Mouse (Mus musculus) kidney, postnatal 14 days (tissue): ENCODE results near the gene Rab8a.
"Not testable (repeated sequence)": the region's sequence is repeated elsewhere in the genome, so short reads cannot be mapped to it uniquely, and the experiment has no call there.

Experiments
- DNase-seq: peaks from one replicate; pipeline ENCODE4 v3.0.0; 2022; ENCODE audit warnings: mixed read lengths

Gene Rab8a

GRCm38 (mm10) chr8:72160707-72161697 lies at the start of gene Rab8a:
Gene Rab8a (plus strand): TSS chr8:72161200.
- DNase-seq, result peak; percentile 100

GRCm38 (mm10) chr8:72112486-72112885 lies 48.5 kb upstream of the Rab8a start:
- DNase-seq, result no peak

- no peak for DNase-seq
These were observed 45.8 kb upstream of the Rab8a start for GRCm38 (mm10) chr8:72115202-72115601.

GRCm38 (mm10) chr8:72118616-72119015 lies 42.4 kb upstream of the Rab8a start:
- DNase-seq, result no peak

- not testable (repeated sequence) for DNase-seq
These were observed 39.5 kb upstream of the Rab8a start for GRCm38 (mm10) chr8:72121486-72121885.

- no peak for DNase-seq
These were observed 39.0 kb upstream of the Rab8a start for GRCm38 (mm10) chr8:72121997-72122396.

- DNase-seq, result no peak
These were observed 33.2 kb upstream of the Rab8a start for GRCm38 (mm10) chr8:72127834-72128233.

- DNase-seq, result peak; percentile 77
These were observed 29.7 kb upstream of the Rab8a start for GRCm38 (mm10) chr8:72131251-72131650.

- DNase-seq, result no peak
These were observed 29.1 kb upstream of the Rab8a start for GRCm38 (mm10) chr8:72131901-72132300.

- no peak for DNase-seq
These were observed 28.6 kb upstream of the Rab8a start for GRCm38 (mm10) chr8:72132417-72132816.

- DNase-seq, result peak; percentile 65
These were observed 28.1 kb upstream of the Rab8a start for GRCm38 (mm10) chr8:72132891-72133290.

- peak; percentile 30 for DNase-seq
These were observed 27.5 kb upstream of the Rab8a start for GRCm38 (mm10) chr8:72133507-72133906.

- DNase-seq, result peak; percentile 88
These were observed 26.1 kb upstream of the Rab8a start, which contains the start of gene Tpm4 for GRCm38 (mm10) chr8:72134756-72135445. Gene Tpm4 (plus strand): TSS chr8:72134975.

GRCm38 (mm10) chr8:72135446-72136301 lies 25.3 kb upstream of the Rab8a start:
- peak; percentile 64 for DNase-seq

GRCm38 (mm10) chr8:72136302-72136978 lies 24.6 kb upstream of the Rab8a start:
- peak; percentile 87 for DNase-seq

GRCm38 (mm10) chr8:72137431-72137830 lies 23.6 kb upstream of the Rab8a start:
- DNase-seq, result no peak

- DNase-seq, result no peak
These were observed 22.5 kb upstream of the Rab8a start for GRCm38 (mm10) chr8:72138456-72138855.

GRCm38 (mm10) chr8:72143256-72143824 lies 17.7 kb upstream of the Rab8a start:
- no peak for DNase-seq

GRCm38 (mm10) chr8:72144345-72144975 lies 16.5 kb upstream of the Rab8a start:
- DNase-seq, result no peak

- no peak for DNase-seq
These were observed 15.5 kb upstream of the Rab8a start for GRCm38 (mm10) chr8:72145511-72145910.

GRCm38 (mm10) chr8:72146056-72146455 lies 14.9 kb upstream of the Rab8a start:
- DNase-seq, result no peak
